Mouse (Mus musculus): ENCODE results near the gene Samd4b.

Gene Samd4b

GRCm38 (mm10) chr7:28587644-28588043, 10.3 kb downstream of the Samd4b start:
- DNase-seq = no peak

GRCm38 (mm10) chr7:28586663-28587411, 11.1 kb downstream of the Samd4b start:
- DNase-seq = no peak

- no peak for DNase-seq
Measured at GRCm38 (mm10) chr7:28585001-28585400, 12.9 kb downstream of the Samd4b start.

- DNase-seq = no peak
Measured at GRCm38 (mm10) chr7:28584468-28584867, 13.5 kb downstream of the Samd4b start.

GRCm38 (mm10) chr7:28583570-28584344, 14.2 kb downstream of the Samd4b start:
- no peak for DNase-seq

GRCm38 (mm10) chr7:28582841-28583240, 15.1 kb downstream of the Samd4b start:
- DNase-seq = no peak

GRCm38 (mm10) chr7:28581721-28582120, 16.2 kb downstream of the Samd4b start:
- no peak for DNase-seq

GRCm38 (mm10) chr7:28579826-28580225, 18.1 kb downstream of the Samd4b start:
- no peak for DNase-seq

GRCm38 (mm10) chr7:28578543-28579053, 19.3 kb downstream of the Samd4b start:
- DNase-seq = no peak

- DNase-seq = no peak
Measured at GRCm38 (mm10) chr7:28577826-28578542, 20.0 kb downstream of the Samd4b start.

GRCm38 (mm10) chr7:28576271-28576914, 21.6 kb downstream of the Samd4b start:
- no peak for DNase-seq

- DNase-seq = no peak
Measured at GRCm38 (mm10) chr7:28575597-28575996, 22.3 kb downstream of the Samd4b start.

GRCm38 (mm10) chr7:28573236-28573635, 24.7 kb downstream of the Samd4b start:
- DNase-seq = no peak

- DNase-seq = no peak
Measured at GRCm38 (mm10) chr7:28572689-28573088, 25.3 kb downstream of the Samd4b start.

GRCm38 (mm10) chr7:28570982-28571682, 26.8 kb downstream of the Samd4b start:
- no peak for DNase-seq

GRCm38 (mm10) chr7:28570291-28570981, 27.5 kb downstream of the Samd4b start:
- DNase-seq = peak; percentile 74

GRCm38 (mm10) chr7:28568253-28568652, 29.7 kb downstream of the Samd4b start:
- peak; percentile 78 for DNase-seq

GRCm38 (mm10) chr7:28567539-28567938, 30.4 kb downstream of the Samd4b start:
- no peak for DNase-seq

- DNase-seq = no peak
Measured at GRCm38 (mm10) chr7:28565407-28565806, 32.5 kb downstream of the Samd4b start.

- DNase-seq = peak; percentile 69
Measured at GRCm38 (mm10) chr7:28562951-28563350, 35.0 kb downstream of the Samd4b start.

GRCm38 (mm10) chr7:28562371-28562770, 35.6 kb downstream of the Samd4b start:
- DNase-seq = peak; percentile 69

All from cerebellum, adult 9-10 months (tissue).